16 mouse cellular contexts compared by ENCODE assay signal in the genomic region with DNA sequence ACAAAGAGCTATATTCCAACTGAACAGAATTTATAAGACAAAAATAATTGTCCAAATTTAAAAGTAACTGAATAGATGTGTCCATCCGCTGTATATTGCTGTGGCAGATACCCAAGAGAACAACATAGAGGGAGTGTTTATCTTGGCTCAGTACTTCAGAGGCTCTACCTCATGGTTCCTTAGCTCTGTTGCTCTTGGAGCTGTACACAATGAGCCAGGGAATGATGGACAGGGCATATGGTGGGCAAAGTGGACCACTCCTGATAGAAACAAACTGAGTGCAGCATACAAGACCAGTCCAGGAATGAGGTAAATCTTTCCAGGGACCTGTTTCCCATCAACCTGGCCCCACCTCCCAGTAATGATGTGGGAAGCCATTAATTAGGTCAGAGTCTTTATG.
"Had no signal": no experiment of that assay in that cellular context is flagged by ENCODE, and none has a peak within 500 bp of the region (broad histone marks: within the 10 kb centered on the region; RNA-seq: fewer than 3 reads in every experiment).

No protein-coding gene starts in this region.

- H3K27me3 ChIP-seq: limb, embryonic 12.5 days; liver, embryonic 13.5 days had no signal

- H3K4me2 ChIP-seq: limb, embryonic 12.5 days; liver, embryonic 13.5 days; midbrain, embryonic 11.5 days had no signal

- H3K9me3 ChIP-seq: limb, embryonic 12.5 days; liver, embryonic 13.5 days had no signal

- H3K27ac ChIP-seq: left cerebral cortex, adult 2 months; limb, embryonic 12.5 days; liver, embryonic 13.5 days had no signal

- H3K4me3 ChIP-seq: left cerebral cortex, adult 2 months; limb, embryonic 12.5 days; liver, embryonic 13.5 days had no signal

- H3K4me1 ChIP-seq: limb, embryonic 12.5 days; liver, embryonic 13.5 days had no signal

- H3K36me3 ChIP-seq: limb, embryonic 12.5 days; liver, embryonic 13.5 days had no signal

- DNase-seq: kidney, postnatal 10 days; kidney, postnatal 36 days; layer of hippocampus, postnatal 36 days; liver, embryonic 13.5 days; lung, adult 2 months; lung, postnatal 14 days; lung, postnatal 4 days; midbrain, embryonic 14.5 days; right cerebral cortex, adult 18-20 months; right cerebral cortex, postnatal 14 days; right cerebral cortex, postnatal 4 days; thymus, adult 18-20 months; thymus, postnatal 36 days had no signal

- H3K9ac ChIP-seq: limb, embryonic 12.5 days; liver, embryonic 13.5 days had no signal
